Mouse (Mus musculus) cerebellum, postnatal 4 days (tissue): ENCODE measurements around the gene Tmem40.
A peak's percentile ranks its signal among the peaks of the same experiment; 100 is the strongest.

ENCODE experiments used
- DNase-seq, 2 experiments: peaks; one replicate each; pipeline ENCODE4 v3.0.0; 2022; ENCODE audit warnings: low spot score in 2 of 2, mixed read lengths in 1 of 2

The Tmem40 gene

GRCm38 (mm10) chr6:115770059-115770670, 8.0 kb upstream of the Tmem40 start:
- no peak for DNase-seq

GRCm38 (mm10) chr6:115768207-115768606, 6.0 kb upstream of the Tmem40 start:
- DNase-seq = no peak

GRCm38 (mm10) chr6:115767357-115767756, 5.1 kb upstream of the Tmem40 start:
- no peak for DNase-seq

- DNase-seq = peak; percentile 43 to 77
Measured at GRCm38 (mm10) chr6:115764179-115764578, 2.0 kb upstream of the Tmem40 start.

- DNase-seq = no peak
Measured at GRCm38 (mm10) chr6:115760982-115761381, 1.2 kb downstream of the Tmem40 start.

GRCm38 (mm10) chr6:115760137-115760536, 2.1 kb downstream of the Tmem40 start:
- no peak for DNase-seq

GRCm38 (mm10) chr6:115759461-115759860, 2.7 kb downstream of the Tmem40 start:
- no peak for DNase-seq

- DNase-seq = no peak
Measured at GRCm38 (mm10) chr6:115758981-115759435, 3.2 kb downstream of the Tmem40 start.

- no peak for DNase-seq
Measured at GRCm38 (mm10) chr6:115755536-115755935, 6.7 kb downstream of the Tmem40 start.

GRCm38 (mm10) chr6:115746326-115746725, 15.9 kb downstream of the Tmem40 start:
- no peak for DNase-seq

- no peak for DNase-seq
Measured at GRCm38 (mm10) chr6:115743569-115743968, 18.6 kb downstream of the Tmem40 start.

- DNase-seq = no peak
Measured at GRCm38 (mm10) chr6:115739056-115739455, 23.2 kb downstream of the Tmem40 start.

- peak in 1 of 2 experiments; percentile 27 for DNase-seq
Measured at GRCm38 (mm10) chr6:115734909-115735308, 27.3 kb downstream of the Tmem40 start.

- no peak for DNase-seq
Measured at GRCm38 (mm10) chr6:115732341-115732928, 29.8 kb downstream of the Tmem40 start.

- DNase-seq = no peak
Measured at GRCm38 (mm10) chr6:115730560-115731342, 31.5 kb downstream of the Tmem40 start.

- DNase-seq = no peak
Measured at GRCm38 (mm10) chr6:115727570-115727969, 34.6 kb downstream of the Tmem40 start.

GRCm38 (mm10) chr6:115727108-115727507, 35.1 kb downstream of the Tmem40 start:
- peak; percentile 33 to 61 for DNase-seq

- DNase-seq = no peak
Measured at GRCm38 (mm10) chr6:115722246-115722645, 40.0 kb downstream of the Tmem40 start.

GRCm38 (mm10) chr6:115717715-115718558, 44.3 kb downstream of the Tmem40 start:
- no peak for DNase-seq

GRCm38 (mm10) chr6:115717101-115717652, 45.0 kb downstream of the Tmem40 start:
- no peak for DNase-seq

- DNase-seq = no peak
Measured at GRCm38 (mm10) chr6:115711261-115711660, 50.9 kb downstream of the Tmem40 start.
